Mouse (Mus musculus): ENCODE results near the gene Arfrp1. TPM values are rescaled to one million over a fixed set of nuclear protein-coding genes. Genes with fewer than 3 reads are reported as not detected.

Arfrp1 gene
- total and polyA plus RNA-seq, 2 experiments from 2014 or later: 14.7 to 70.7 TPM

- Histone ChIP-seq H3K4me2 (ENCODE audit: low read depth, low read length) (no peak overlapping the region), H3K9ac (replicated peaks; ENCODE audit: low read length) (no peak overlapping the region), H3K27me3 (ENCODE audit: insufficient read depth, low read length) (no peaks in the 10 kb centered on the region), H3K4me1 (ENCODE audit: insufficient read depth, low read length) (no peaks in the 10 kb centered on the region), H3K27ac (no peak overlapping the region), H3K36me3 (ENCODE audit: insufficient read depth, low read length) (no peaks in the 10 kb centered on the region; the same call in 1 of the 2 replicates), H3K9me3 (ENCODE audit: low read length) (no peaks in the 10 kb centered on the region), H3K4me3 (ENCODE audit: low read length) (no peak overlapping the region)
- 37% methylated on average over 5 of the region's 5 CpGs for WGBS
- DNase-seq (ENCODE audit: low spot score): no peak
- ATAC-seq: no peak
- TF ChIP-seq CTCF (IDR thresholded peaks at IDR 0.05; ENCODE audit: low read depth): no peak
Observed at GRCm38 (mm10) chr2:181397207-181397761, 32.1 kb upstream of the Arfrp1 start.

GRCm38 (mm10) chr2:181394086-181394485 is 28.9 kb upstream of the Arfrp1 start:
- no peaks in the 10 kb centered on the region for H3K27me3 ChIP-seq (ENCODE audit: insufficient read depth, low read length)
- ATAC-seq (no peak), DNase-seq (ENCODE audit: low spot score) (no peak)
- no peak overlapping the region for H3K4me3 ChIP-seq (ENCODE audit: low read length)
- no peak for TF ChIP-seq CTCF (IDR thresholded peaks at IDR 0.05; ENCODE audit: low read depth)
- H3K27ac ChIP-seq: no peak overlapping the region
- no peak overlapping the region for H3K9ac ChIP-seq (replicated peaks; ENCODE audit: low read length)
- 96% methylated on average over 3 of the region's 3 CpGs for WGBS
- H3K4me2 ChIP-seq (ENCODE audit: low read depth, low read length): no peak overlapping the region
- peaks cover 10% of the 10 kb centered on the region; the same call in 1 of the 2 replicates for H3K36me3 ChIP-seq (ENCODE audit: insufficient read depth, low read length)
- H3K9me3 ChIP-seq (ENCODE audit: low read length): no peaks in the 10 kb centered on the region
- H3K4me1 ChIP-seq (ENCODE audit: insufficient read depth, low read length): no peaks in the 10 kb centered on the region

GRCm38 (mm10) chr2:181392600-181393213 is 27.5 kb upstream of the Arfrp1 start:
- 32% methylated on average over 4 of the region's 4 CpGs for WGBS
- no peaks in the 10 kb centered on the region for H3K4me1 ChIP-seq (ENCODE audit: insufficient read depth, low read length)
- ATAC-seq: peak; percentile 78; the same call in 1 of the 2 replicates
- H3K9ac ChIP-seq (replicated peaks; ENCODE audit: low read length): no peak overlapping the region
- H3K36me3 ChIP-seq (ENCODE audit: insufficient read depth, low read length): peaks cover 10% of the 10 kb centered on the region; the same call in 1 of the 2 replicates
- H3K27me3 ChIP-seq (ENCODE audit: insufficient read depth, low read length): no peaks in the 10 kb centered on the region
- no peak overlapping the region for H3K27ac ChIP-seq
- H3K4me3 ChIP-seq (ENCODE audit: low read length): no peak overlapping the region
- peak; percentile 90 for TF ChIP-seq CTCF (IDR thresholded peaks at IDR 0.05; ENCODE audit: low read depth)
- H3K4me2 ChIP-seq (ENCODE audit: low read depth, low read length): no peak overlapping the region
- peak; percentile 93 for DNase-seq (ENCODE audit: low spot score)
- H3K9me3 ChIP-seq (ENCODE audit: low read length): no peaks in the 10 kb centered on the region

GRCm38 (mm10) chr2:181391541-181391940 is 26.3 kb upstream of the Arfrp1 start:
- no peaks in the 10 kb centered on the region for H3K4me1 ChIP-seq (ENCODE audit: insufficient read depth, low read length)
- WGBS: 83% methylated on average over 2 of the region's 2 CpGs
- no peaks in the 10 kb centered on the region for H3K27me3 ChIP-seq (ENCODE audit: insufficient read depth, low read length)
- no peak for TF ChIP-seq CTCF (IDR thresholded peaks at IDR 0.05; ENCODE audit: low read depth)
- DNase-seq (ENCODE audit: low spot score) (no peak), ATAC-seq (no peak)
- H3K4me3 ChIP-seq (ENCODE audit: low read length): no peak overlapping the region
- no peak overlapping the region for H3K27ac ChIP-seq
- H3K36me3 ChIP-seq (ENCODE audit: insufficient read depth, low read length): peaks cover 10% of the 10 kb centered on the region; the same call in 1 of the 2 replicates
- no peak overlapping the region for H3K4me2 ChIP-seq (ENCODE audit: low read depth, low read length)
- H3K9ac ChIP-seq (replicated peaks; ENCODE audit: low read length): no peak overlapping the region
- H3K9me3 ChIP-seq (ENCODE audit: low read length): no peaks in the 10 kb centered on the region

- Histone ChIP-seq H3K36me3 (ENCODE audit: insufficient read depth, low read length) (peaks cover 10% of the 10 kb centered on the region; the same call in 1 of the 2 replicates), H3K27me3 (ENCODE audit: insufficient read depth, low read length) (no peaks in the 10 kb centered on the region), H3K9me3 (ENCODE audit: low read length) (no peaks in the 10 kb centered on the region), H3K27ac (no peak overlapping the region), H3K4me2 (ENCODE audit: low read depth, low read length) (no peak overlapping the region), H3K9ac (replicated peaks; ENCODE audit: low read length) (no peak overlapping the region), H3K4me1 (ENCODE audit: insufficient read depth, low read length) (no peaks in the 10 kb centered on the region), H3K4me3 (ENCODE audit: low read length) (no peak overlapping the region)
- DNase-seq (ENCODE audit: low spot score): no peak
- WGBS: 87% methylated on average over 15 of the region's 15 CpGs
- no peak; the same call in 1 of the 2 replicates for ATAC-seq
- no peak for TF ChIP-seq CTCF (IDR thresholded peaks at IDR 0.05; ENCODE audit: low read depth)
Observed at GRCm38 (mm10) chr2:181391022-181391421, 25.8 kb upstream of the Arfrp1 start.

- Histone ChIP-seq H3K27me3 (ENCODE audit: insufficient read depth, low read length) (no peaks in the 10 kb centered on the region), H3K27ac (no peak overlapping the region), H3K9ac (replicated peaks; ENCODE audit: low read length) (no peak overlapping the region), H3K4me1 (ENCODE audit: insufficient read depth, low read length) (peaks cover under 1% of the 10 kb centered on the region; the same call in 1 of the 2 replicates), H3K36me3 (ENCODE audit: insufficient read depth, low read length) (peaks cover 10% of the 10 kb centered on the region; the same call in 1 of the 2 replicates), H3K9me3 (ENCODE audit: low read length) (no peaks in the 10 kb centered on the region), H3K4me3 (ENCODE audit: low read length) (no peak overlapping the region), H3K4me2 (ENCODE audit: low read depth, low read length) (no peak overlapping the region)
- no peak for TF ChIP-seq CTCF (IDR thresholded peaks at IDR 0.05; ENCODE audit: low read depth)
- no peak for ATAC-seq
- no peak for DNase-seq (ENCODE audit: low spot score)
- 81% methylated on average over 4 of the region's 4 CpGs for WGBS
Observed at GRCm38 (mm10) chr2:181390136-181390870, 25.1 kb upstream of the Arfrp1 start.

Data from hindbrain, postnatal 0 days (tissue).